Mouse (Mus musculus) forebrain, embryonic 14.5 days (tissue): ENCODE data around the gene Zfr2. TPM values are rescaled to one million over a fixed set of nuclear protein-coding genes. Genes with fewer than 3 reads are reported as not detected.

Source experiments
- ATAC-seq: fragments of 200-750 bp; cut with Nextera tagmentation; 2 replicates; pipeline ENCODE4 v1.8.0; 2017; ENCODE audit warnings: mild to moderate bottlenecking, moderate library complexity
- DNase-seq: peaks from one replicate; pipeline ENCODE4 v3.0.0-alpha.2; 2015; ENCODE audit warnings: low spot score
- H3K27ac ChIP-seq: fragments of 300-500 bp; sonication (generic); 2 replicates; pipeline ENCODE4 v1.5.1; 2014; ENCODE audit warnings: low read depth, mild to moderate bottlenecking, control low read depth, low read length, moderate library complexity
- H3K27me3 ChIP-seq: fragments of 300-500 bp; sonication (generic); replicated peaks from 2 replicates; pipeline ENCODE4 v1.6.1; 2014; ENCODE audit warnings: low read length, control low read depth, mixed read lengths; ENCODE audit not compliant: control insufficient read depth, insufficient read depth
- H3K36me3 ChIP-seq: fragments of 300-500 bp; sonication (generic); 2 replicates; pipeline ENCODE4 v1.6.1; 2014; ENCODE audit warnings: low read length, control low read depth; ENCODE audit not compliant: control insufficient read depth, insufficient read depth
- H3K4me1 ChIP-seq: fragments of 300-500 bp; sonication (generic); 2 replicates; pipeline ENCODE4 v1.6.1; 2014; ENCODE audit warnings: antibody characterized with exemption, low read length, control low read depth; ENCODE audit not compliant: control insufficient read depth, insufficient read depth
- H3K4me2 ChIP-seq: fragments of 300-500 bp; sonication (generic); 2 replicates; pipeline ENCODE4 v1.6.1; 2014; ENCODE audit warnings: mild to moderate bottlenecking, control low read depth, low read length
- H3K4me3 ChIP-seq: fragments of 300-500 bp; sonication (generic); 2 replicates; pipeline ENCODE4 v1.5.1; 2014; ENCODE audit warnings: low read depth, low read length, control low read depth
- H3K9ac ChIP-seq: fragments of 300-500 bp; sonication (generic); 2 replicates; pipeline ENCODE4 v1.6.1; 2014; ENCODE audit warnings: mild to moderate bottlenecking, low read length, control low read depth, moderate library complexity
- H3K9me3 ChIP-seq: fragments of 300-500 bp; sonication (generic); replicated peaks from 2 replicates; pipeline ENCODE4 v1.6.1; 2016; ENCODE audit warnings: low read length, control low read depth, mixed read lengths; ENCODE audit not compliant: control insufficient read depth
- WGBS: fragments of 180-500 bp; shearing (Covaris S2); extraction: QIAGEN DNeasy Blood & Tissue Kit; methylation state at CpG from one replicate; pipeline ENCODE4 v1.1.7; 2014; 5-methylcytosine and 5-hydroxymethylcytosine counted together
- polyA plus RNA-seq: library from polyadenylated mRNA; unstranded; fragments of >200 nt; fragmentation: Nextera tagmentation; extraction: Ambion mirVana; gene quantifications from 2 replicates; pipeline ENCODE4 v1.2.1, GENCODE M21; 2014

The Zfr2 gene
- polyA plus RNA-seq, 1 experiment from 2014 or later = 7.5 TPM

- Histone ChIP-seq H3K4me3 (no peak within 1 kb of the TSS), H3K36me3 (peaks cover 4% of the 10 kb centered on the region; the same call in 1 of the 2 replicates), H3K27me3 (no peaks in the 10 kb centered on the region), H3K4me2 (no peak within 1 kb of the TSS), H3K4me1 (peaks cover 16% of the 10 kb centered on the region), H3K9me3 (no peaks in the 10 kb centered on the region), H3K27ac (0 out of 2 replicates have a peak within 1 kb of the TSS, but pooled peaks have one; percentile 5), H3K9ac (peak within 1 kb of the TSS; percentile 25; the same call in 1 of the 2 replicates)
- ATAC-seq (no peak), DNase-seq (no peak)
- 75% methylated on average over 9 of the region's 9 CpGs for WGBS
These were observed 58.7 kb downstream of the Zfr2 start, which contains the start of gene Tjp3 for GRCm38 (mm10) chr10:81291511-81292104. Gene Tjp3, minus strand, starts transcription at chr10:81291581.

DNA sequence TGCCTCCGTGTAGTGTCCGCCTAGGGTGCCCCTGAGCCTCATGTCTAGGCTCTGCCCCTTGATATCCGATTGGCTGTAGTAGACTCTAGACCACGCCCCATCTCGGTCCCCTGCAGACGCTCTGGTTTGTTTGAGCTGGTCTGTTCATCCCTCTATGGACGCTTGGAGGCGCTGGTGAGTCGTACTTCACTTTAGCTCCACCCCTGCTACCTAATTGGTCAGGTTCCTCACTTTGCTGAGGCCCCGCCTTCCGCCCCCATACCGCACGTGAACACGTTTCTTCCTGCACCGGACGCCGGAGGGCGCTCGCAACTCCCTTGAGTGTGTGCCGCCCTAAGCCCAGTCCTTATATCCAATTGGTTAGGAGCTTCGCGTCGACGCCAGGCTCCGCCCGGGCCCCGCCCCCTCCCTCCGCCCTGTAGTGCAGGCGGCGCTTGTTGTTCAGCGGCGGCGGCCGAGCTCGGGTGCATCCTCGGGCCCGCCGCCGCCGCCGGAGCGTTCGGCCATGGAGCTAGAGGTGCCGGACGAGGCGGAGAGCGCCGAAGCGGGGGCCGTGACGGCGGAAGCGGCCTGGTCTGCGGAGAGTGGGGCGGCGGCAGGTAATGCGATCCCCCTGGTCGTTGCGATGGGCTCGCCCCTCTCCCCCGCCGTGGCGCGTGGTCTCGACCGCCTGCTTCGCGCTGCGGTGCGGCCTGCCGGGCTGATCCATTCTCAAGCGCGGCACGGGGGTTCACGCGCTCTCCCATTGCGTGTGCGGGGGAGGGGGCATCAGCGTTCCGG lies 59.8 kb downstream of the Zfr2 start, which contains the start of gene Pip5k1c:
Pip5k1c (plus strand) TSS at position 410 of the 780 bp plus-strand sequence.
- Histone ChIP-seq H3K4me3 (peak within 1 kb of the TSS; percentile 56), H3K36me3 (peaks cover 4% of the 10 kb centered on the region; the same call in 1 of the 2 replicates), H3K9me3 (no peaks in the 10 kb centered on the region), H3K4me2 (peak within 1 kb of the TSS; percentile 99), H3K27me3 (no peaks in the 10 kb centered on the region), H3K4me1 (peaks cover 16% of the 10 kb centered on the region), H3K9ac (peak within 1 kb of the TSS; percentile 85), H3K27ac (peak within 1 kb of the TSS; percentile 88)
- WGBS = 1% methylated on average over 76 of the region's 80 CpGs
- DNase-seq = peak; percentile 99
- ATAC-seq = peak; percentile 96

GRCm38 (mm10) chr10:81293334-81294030 lies 60.5 kb downstream of the Zfr2 start:
- WGBS = 3% methylated on average over 25 of the region's 25 CpGs

DNA sequence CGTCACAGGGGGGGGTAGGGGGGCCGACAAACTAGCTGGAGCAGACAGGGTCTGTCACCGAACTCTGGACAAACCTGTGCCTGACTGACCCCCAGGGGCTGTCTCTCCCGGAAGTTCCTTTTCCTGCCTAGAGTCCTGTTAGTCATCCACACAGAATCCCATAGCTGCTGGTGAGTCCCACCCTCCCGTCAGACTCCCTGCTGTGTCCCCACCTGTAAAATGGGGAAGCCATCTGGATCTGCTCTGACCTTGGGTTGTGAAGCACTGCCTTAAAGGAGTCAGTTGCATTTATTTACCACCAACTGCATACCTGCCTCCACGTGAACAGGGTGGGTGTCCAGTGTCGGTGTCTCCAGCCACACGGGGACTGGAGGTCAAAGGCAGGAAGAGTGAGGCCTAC lies 61.5 kb downstream of the Zfr2 start:
- no peaks in the 10 kb centered on the region for H3K27me3 ChIP-seq
- H3K9ac ChIP-seq = peak overlapping the region; percentile 85
- H3K27ac ChIP-seq = no peak overlapping the region
- peaks cover 16% of the 10 kb centered on the region for H3K4me1 ChIP-seq
- WGBS = 61% methylated on average over 8 of the region's 8 CpGs
- ATAC-seq = no peak
- no peaks in the 10 kb centered on the region for H3K9me3 ChIP-seq
- H3K4me2 ChIP-seq = peak overlapping the region; percentile 99
- H3K4me3 ChIP-seq = peak overlapping the region; percentile 56
- no peak for DNase-seq
- peaks cover 4% of the 10 kb centered on the region; the same call in 1 of the 2 replicates for H3K36me3 ChIP-seq

More at GRCm38 (mm10) chr10:81293334-81294030, 60.5 kb downstream of the Zfr2 start:
- DNase-seq = no peak
- H3K27me3 ChIP-seq = no peaks in the 10 kb centered on the region
- H3K9me3 ChIP-seq = no peaks in the 10 kb centered on the region
- peak overlapping the region; percentile 88 for H3K27ac ChIP-seq
- H3K4me3 ChIP-seq = peak overlapping the region; percentile 56
- H3K4me1 ChIP-seq = peaks cover 16% of the 10 kb centered on the region
- peak overlapping the region; percentile 85 for H3K9ac ChIP-seq
- ATAC-seq = no peak; the same call in 1 of the 2 replicates
- peak overlapping the region; percentile 99 for H3K4me2 ChIP-seq
- peaks cover 4% of the 10 kb centered on the region; the same call in 1 of the 2 replicates for H3K36me3 ChIP-seq

DNA sequence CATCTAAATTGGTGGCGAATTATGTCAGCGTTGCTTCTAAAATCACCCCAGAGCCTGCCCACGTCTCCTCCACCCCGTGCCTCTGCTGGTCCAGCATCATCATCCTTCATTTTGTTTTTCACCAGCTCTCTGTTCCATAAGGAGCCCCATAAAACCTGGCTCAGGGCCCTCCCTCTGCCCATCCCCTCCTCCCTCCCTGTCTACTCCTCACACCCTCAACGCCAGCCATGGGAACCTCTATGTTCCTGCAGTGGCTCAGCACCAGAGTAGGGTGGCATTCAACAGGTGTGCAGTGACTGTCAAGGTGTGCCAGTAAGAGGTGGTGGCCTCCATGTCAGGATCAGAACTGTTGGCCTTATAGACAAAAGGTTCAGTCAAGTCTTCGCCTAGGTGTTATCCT lies 62.2 kb downstream of the Zfr2 start:
- 92% methylated on average over 6 of the region's 6 CpGs for WGBS
- Histone ChIP-seq H3K27ac (no peak overlapping the region), H3K9ac (no peak overlapping the region), H3K4me3 (no peak overlapping the region), H3K27me3 (no peaks in the 10 kb centered on the region), H3K4me2 (no peak overlapping the region), H3K9me3 (no peaks in the 10 kb centered on the region), H3K4me1 (peaks cover 16% of the 10 kb centered on the region), H3K36me3 (peaks cover 4% of the 10 kb centered on the region; the same call in 1 of the 2 replicates)
- DNase-seq (no peak), ATAC-seq (no peak)

DNA sequence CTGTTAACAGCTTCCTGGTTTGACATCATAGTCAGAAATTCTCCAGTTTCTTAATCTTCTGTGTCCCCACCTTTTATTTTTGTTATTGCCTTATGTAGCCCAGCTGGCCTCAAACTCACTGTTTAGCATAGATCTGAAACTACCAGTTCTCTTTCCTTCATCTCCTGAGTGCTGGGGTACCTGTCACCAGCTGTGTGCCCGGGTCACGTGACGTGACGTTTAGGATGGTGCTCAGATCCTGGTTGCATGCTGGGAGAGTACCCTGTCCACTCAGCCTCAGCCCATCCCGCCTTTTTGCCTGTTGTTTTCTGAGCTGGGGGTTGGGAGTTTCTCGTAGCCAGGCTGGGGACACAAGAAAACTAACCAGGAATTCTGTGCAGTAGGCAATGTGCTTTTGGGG lies 64.3 kb downstream of the Zfr2 start:
- H3K9me3 ChIP-seq = no peaks in the 10 kb centered on the region
- peaks cover 14% of the 10 kb centered on the region for H3K4me1 ChIP-seq
- DNase-seq (no peak), ATAC-seq (no peak)
- H3K36me3 ChIP-seq = peaks cover 4% of the 10 kb centered on the region; the same call in 1 of the 2 replicates
- H3K27me3 ChIP-seq = no peaks in the 10 kb centered on the region
- no peak overlapping the region for H3K9ac ChIP-seq
- H3K27ac ChIP-seq = no peak overlapping the region
- 92% methylated on average over 6 of the region's 6 CpGs for WGBS
- H3K4me2 ChIP-seq = no peak overlapping the region
- H3K4me3 ChIP-seq = no peak overlapping the region

GRCm38 (mm10) chr10:81297845-81298244 lies 64.9 kb downstream of the Zfr2 start:
- no peak overlapping the region for H3K27ac ChIP-seq

GRCm38 (mm10) chr10:81298369-81299100 lies 65.6 kb downstream of the Zfr2 start:
- ATAC-seq (no peak), DNase-seq (no peak)
- peaks cover 4% of the 10 kb centered on the region; the same call in 1 of the 2 replicates for H3K36me3 ChIP-seq
- H3K9me3 ChIP-seq = no peaks in the 10 kb centered on the region
- no peaks in the 10 kb centered on the region for H3K27me3 ChIP-seq
- H3K4me1 ChIP-seq = peaks cover 14% of the 10 kb centered on the region
- no peak overlapping the region for H3K4me2 ChIP-seq
- 95% methylated on average over 17 of the region's 17 CpGs for WGBS
- no peak overlapping the region for H3K4me3 ChIP-seq
- H3K9ac ChIP-seq = no peak overlapping the region
- H3K27ac ChIP-seq = no peak overlapping the region

More at GRCm38 (mm10) chr10:81297845-81298244, 64.9 kb downstream of the Zfr2 start:
- Histone ChIP-seq H3K9ac (no peak overlapping the region), H3K27me3 (no peaks in the 10 kb centered on the region), H3K4me2 (no peak overlapping the region), H3K4me1 (peaks cover 14% of the 10 kb centered on the region), H3K9me3 (no peaks in the 10 kb centered on the region), H3K36me3 (peaks cover 4% of the 10 kb centered on the region; the same call in 1 of the 2 replicates), H3K4me3 (no peak overlapping the region)
- no peak for ATAC-seq
- no peak for DNase-seq
- 87% methylated on average over 10 of the region's 10 CpGs for WGBS
